Mouse (Mus musculus) limb, embryonic 15.5 days (tissue): ENCODE data around the gene Olfr1424. TPM values are rescaled to one million over a fixed set of nuclear protein-coding genes. Genes with fewer than 3 reads are reported as not detected.
A peak's percentile ranks its signal among the peaks of the same experiment; 100 is the strongest.

Experiments used
- ATAC-seq: fragments of 200-750 bp; cut with Nextera tagmentation; 2 replicates; pipeline ENCODE4 v1.8.0; 2017; ENCODE audit warnings: low read depth, moderate TSS enrichment; ENCODE audit not compliant: insufficient number of reproducible peaks, low FRiP score, low TSS enrichment
- H3K27ac ChIP-seq: fragments of 300-500 bp; sonication (generic); 2 replicates; pipeline ENCODE4 v1.5.1; 2015; ENCODE audit warnings: moderate library complexity, mild to moderate bottlenecking, inconsistent platforms
- H3K27me3 ChIP-seq: fragments of 300-500 bp; sonication (generic); 2 replicates; pipeline ENCODE4 v1.6.1; 2015; ENCODE audit warnings: inconsistent platforms
- H3K36me3 ChIP-seq: fragments of 300-500 bp; sonication (generic); 2 replicates; pipeline ENCODE4 v1.6.1; 2015; ENCODE audit warnings: inconsistent platforms
- H3K4me1 ChIP-seq: fragments of 300-500 bp; sonication (generic); 2 replicates; pipeline ENCODE4 v1.6.1; 2015; ENCODE audit warnings: inconsistent platforms
- H3K4me2 ChIP-seq: fragments of 300-500 bp; sonication (generic); 2 replicates; pipeline ENCODE4 v1.6.1; 2015; ENCODE audit warnings: mild to moderate bottlenecking, inconsistent platforms
- H3K4me3 ChIP-seq: fragments of 300-500 bp; sonication (generic); 2 replicates; pipeline ENCODE4 v1.5.1; 2015; ENCODE audit warnings: mild to moderate bottlenecking, inconsistent platforms
- H3K9ac ChIP-seq: fragments of 300-500 bp; sonication (generic); 2 replicates; pipeline ENCODE4 v1.6.1; 2015; ENCODE audit warnings: inconsistent platforms
- H3K9me3 ChIP-seq: fragments of 300-500 bp; sonication (generic); 2 replicates; pipeline ENCODE4 v1.6.1; 2016; ENCODE audit warnings: inconsistent platforms
- WGBS: fragments of 180-500 bp; shearing (Covaris S2); methylation state at CpG from one replicate; pipeline ENCODE4 v1.1.7; 2015; 5-methylcytosine and 5-hydroxymethylcytosine counted together
- polyA plus RNA-seq: library from polyadenylated mRNA; unstranded; fragments of >200 nt; fragmentation: Nextera tagmentation; extraction: Ambion mirVana; gene quantifications from 2 replicates; pipeline ENCODE4 v1.2.1, GENCODE M21; 2015

Gene Olfr1424
- polyA plus RNA-seq, 1 experiment from 2014 or later, result not detected

GRCm38 (mm10) chr19:12016192-12016591 is 46.3 kb downstream of the Olfr1424 start:
- Histone ChIP-seq H3K4me3 (no peak overlapping the region), H3K4me1 (no peaks in the 10 kb centered on the region), H3K9me3 (no peaks in the 10 kb centered on the region), H3K9ac (no peak overlapping the region), H3K4me2 (no peak overlapping the region), H3K36me3 (no peaks in the 10 kb centered on the region), H3K27me3 (no peaks in the 10 kb centered on the region), H3K27ac (no peak overlapping the region)
- 85% methylated on average over 4 of the region's 4 CpGs for WGBS
- no peak for ATAC-seq

DNA sequence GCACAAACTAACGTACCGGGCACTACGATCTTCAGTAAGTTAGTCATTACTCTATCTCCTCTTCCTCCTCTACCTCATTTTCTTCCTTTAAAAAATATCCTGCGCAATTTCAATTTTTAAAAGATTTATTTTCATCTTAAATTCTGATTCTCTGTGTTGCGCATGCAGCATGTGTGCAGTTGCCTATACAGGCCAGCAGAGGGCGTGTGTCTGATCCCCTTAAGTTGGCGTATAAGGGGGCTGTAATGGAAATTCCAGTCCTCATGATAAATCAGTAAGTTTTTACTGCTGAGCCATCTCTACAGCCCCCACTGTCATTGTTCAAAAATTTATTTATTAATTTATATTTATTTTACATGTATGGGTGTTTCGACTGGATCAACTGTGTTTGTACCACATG is 46.8 kb downstream of the Olfr1424 start:
- Histone ChIP-seq H3K27me3 (no peaks in the 10 kb centered on the region), H3K4me1 (no peaks in the 10 kb centered on the region), H3K9me3 (no peaks in the 10 kb centered on the region), H3K9ac (no peak overlapping the region), H3K4me2 (no peak overlapping the region), H3K36me3 (no peaks in the 10 kb centered on the region), H3K27ac (no peak overlapping the region), H3K4me3 (no peak overlapping the region)
- no peak for ATAC-seq
- WGBS, result 66% methylated on average over 8 of the region's 8 CpGs

GRCm38 (mm10) chr19:12013228-12013627 is 49.3 kb downstream of the Olfr1424 start:
- H3K9ac ChIP-seq, result peak overlapping the region; percentile 0; the same call in 1 of the 2 replicates
- no peaks in the 10 kb centered on the region for H3K27me3 ChIP-seq
- ATAC-seq, result no peak
- H3K4me2 ChIP-seq, result peak overlapping the region; percentile 64
- 0% methylated on average over 9 of the region's 12 CpGs for WGBS
- H3K36me3 ChIP-seq, result no peaks in the 10 kb centered on the region
- 0 out of 2 replicates have a peak, but pooled peaks cover 3% of the 10 kb centered on the region for H3K4me1 ChIP-seq
- H3K27ac ChIP-seq, result no peak overlapping the region
- no peaks in the 10 kb centered on the region for H3K9me3 ChIP-seq
- H3K4me3 ChIP-seq, result peak overlapping the region; percentile 54

GRCm38 (mm10) chr19:12012615-12013014 is 49.9 kb downstream of the Olfr1424 start:
- Histone ChIP-seq H3K9me3 (no peaks in the 10 kb centered on the region), H3K9ac (peak overlapping the region; percentile 0; the same call in 1 of the 2 replicates), H3K4me3 (peak overlapping the region; percentile 54), H3K4me1 (peaks cover 7% of the 10 kb centered on the region; the same call in 1 of the 2 replicates), H3K27ac (no peak overlapping the region), H3K36me3 (no peaks in the 10 kb centered on the region), H3K4me2 (peak overlapping the region; percentile 64), H3K27me3 (no peaks in the 10 kb centered on the region)
- ATAC-seq, result no peak
- under 1% methylated on average over 10 of the region's 10 CpGs for WGBS

GRCm38 (mm10) chr19:12011560-12012556 is 50.6 kb downstream of the Olfr1424 start:
- Histone ChIP-seq H3K9ac (0 out of 2 replicates have a peak overlapping the region, but pooled peaks have one; percentile 4), H3K9me3 (no peaks in the 10 kb centered on the region), H3K4me3 (peak overlapping the region; percentile 54), H3K27me3 (no peaks in the 10 kb centered on the region), H3K36me3 (no peaks in the 10 kb centered on the region), H3K4me1 (peaks cover 14% of the 10 kb centered on the region; the same call in 1 of the 2 replicates), H3K4me2 (peak overlapping the region; percentile 64), H3K27ac (peak overlapping the region; percentile 91)
- ATAC-seq, result peak; percentile 90
- WGBS, result under 1% methylated on average over 48 of the region's 49 CpGs

DNA sequence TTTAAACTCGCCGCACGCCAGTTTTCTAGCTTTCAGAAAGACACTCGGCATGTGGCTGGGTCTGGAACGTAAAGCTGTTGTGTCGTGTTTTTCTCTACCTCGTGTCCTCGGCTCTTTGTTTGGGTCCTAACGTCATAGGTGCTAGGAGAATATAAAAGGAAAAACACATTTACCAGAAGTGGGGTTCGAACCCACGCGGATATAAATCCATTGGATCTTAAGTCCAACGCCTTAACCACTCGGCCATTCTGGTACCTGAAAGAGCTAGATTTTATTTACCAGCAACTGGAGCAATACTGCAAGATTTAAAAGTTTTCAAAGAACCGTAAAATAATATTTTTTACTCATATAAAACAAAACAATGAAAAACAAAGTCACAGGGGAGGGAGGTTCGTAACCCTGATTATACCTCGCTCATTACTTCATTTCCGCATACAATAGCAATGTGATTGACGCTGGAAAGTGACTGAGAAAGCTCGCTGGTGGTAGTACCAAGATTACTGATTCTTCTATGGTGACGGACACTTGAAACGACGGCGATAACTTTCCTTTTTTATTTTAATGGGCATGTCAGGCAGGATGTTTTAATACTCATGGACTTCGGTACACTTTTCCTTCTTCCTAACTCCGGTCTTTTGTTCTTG is 51.4 kb downstream of the Olfr1424 start:
- H3K27ac ChIP-seq, result peak overlapping the region; percentile 91
- peak; percentile 35; the same call in 1 of the 2 replicates for ATAC-seq
- H3K27me3 ChIP-seq, result no peaks in the 10 kb centered on the region
- peak overlapping the region; percentile 52 for H3K9ac ChIP-seq
- no peaks in the 10 kb centered on the region for H3K36me3 ChIP-seq
- WGBS, result under 1% methylated on average over 26 of the region's 26 CpGs
- H3K4me3 ChIP-seq, result peak overlapping the region; percentile 54
- H3K4me2 ChIP-seq, result peak overlapping the region; percentile 64
- no peaks in the 10 kb centered on the region for H3K9me3 ChIP-seq
- H3K4me1 ChIP-seq, result peaks cover 19% of the 10 kb centered on the region; the same call in 1 of the 2 replicates

- no peaks in the 10 kb centered on the region for H3K27me3 ChIP-seq
- H3K4me3 ChIP-seq, result peak overlapping the region; percentile 54
- H3K4me2 ChIP-seq, result peak overlapping the region; percentile 64
- H3K36me3 ChIP-seq, result no peaks in the 10 kb centered on the region
- H3K4me1 ChIP-seq, result peaks cover 19% of the 10 kb centered on the region; the same call in 1 of the 2 replicates
- under 1% methylated on average over 24 of the region's 24 CpGs for WGBS
- H3K9ac ChIP-seq, result peak overlapping the region; percentile 52
- no peaks in the 10 kb centered on the region for H3K9me3 ChIP-seq
- no peak for ATAC-seq
- H3K27ac ChIP-seq, result peak overlapping the region; percentile 91
These were observed 52.2 kb downstream of the Olfr1424 start for GRCm38 (mm10) chr19:12010281-12010771.

- under 1% methylated on average over 24 of the region's 24 CpGs for WGBS
- Histone ChIP-seq H3K4me3 (peak overlapping the region; percentile 54), H3K4me2 (peak overlapping the region; percentile 64), H3K36me3 (no peaks in the 10 kb centered on the region), H3K9ac (peak overlapping the region; percentile 52), H3K27me3 (no peaks in the 10 kb centered on the region), H3K9me3 (no peaks in the 10 kb centered on the region), H3K27ac (peak overlapping the region; percentile 91), H3K4me1 (peaks cover 19% of the 10 kb centered on the region; the same call in 1 of the 2 replicates)
- peak; percentile 12; the same call in 1 of the 2 replicates for ATAC-seq
These were observed 52.8 kb downstream of the Olfr1424 start for GRCm38 (mm10) chr19:12009501-12010280.

Other genes with a start within 250 kb of the Olfr1424 start
- 6.2 and 6.4 TPM in 2 replicates for gene Stx3, start 243.3 kb downstream of the Olfr1424 start, polyA plus RNA-seq
- gene Olfr1417, start 223.5 kb downstream of the Olfr1424 start, polyA plus RNA-seq, result not detected in 2 replicates
- gene Olfr1418, start 201.6 kb downstream of the Olfr1424 start, polyA plus RNA-seq, result not detected in 2 replicates
- not detected in 2 replicates for gene Olfr1419, start 187.6 kb downstream of the Olfr1424 start, polyA plus RNA-seq
- 0.23 TPM in 1 of 2 replicates, not detected in the other for gene Olfr1420, start 176.1 kb downstream of the Olfr1424 start, polyA plus RNA-seq
- 15.5 and 16.4 TPM in 2 replicates for gene Patl1, start 150.3 kb downstream of the Olfr1424 start, polyA plus RNA-seq
- gene Osbp, start 96.7 kb downstream of the Olfr1424 start, polyA plus RNA-seq, result 4.7 and 5.6 TPM in 2 replicates
- gene Olfr1423, start 21.4 kb downstream of the Olfr1424 start, polyA plus RNA-seq, result 0.03 TPM in 1 of 2 replicates, not detected in the other
- not detected in 2 replicates for gene Olfr1425, start 15.0 kb upstream of the Olfr1424 start, polyA plus RNA-seq
- gene Olfr1426, start 29.3 kb upstream of the Olfr1424 start, polyA plus RNA-seq, result not detected in 2 replicates
- gene Olfr1427, start 40.7 kb upstream of the Olfr1424 start, polyA plus RNA-seq, result not detected in 2 replicates
- gene Olfr1428, start 53.2 kb upstream of the Olfr1424 start, polyA plus RNA-seq, result not detected in 2 replicates
- gene Olfr76, start 60.5 kb upstream of the Olfr1424 start, polyA plus RNA-seq, result not detected in 2 replicates
- not detected in 2 replicates for gene Olfr1555-ps1, start 107.4 kb upstream of the Olfr1424 start, polyA plus RNA-seq
- not detected in 2 replicates for gene Olfr1431, start 138.0 kb upstream of the Olfr1424 start, polyA plus RNA-seq
- not detected in 2 replicates for gene Olfr1432, start 169.9 kb upstream of the Olfr1424 start, polyA plus RNA-seq
- gene Olfr262, start 179.0 kb upstream of the Olfr1424 start, polyA plus RNA-seq, result not detected in 2 replicates
- gene Olfr235, start 198.3 kb upstream of the Olfr1424 start, polyA plus RNA-seq, result not detected in 2 replicates
- gene Olfr1434, start 217.2 kb upstream of the Olfr1424 start, polyA plus RNA-seq, result not detected in 2 replicates
- not detected in 2 replicates for gene Olfr1436, start 236.4 kb upstream of the Olfr1424 start, polyA plus RNA-seq